Mouse (Mus musculus) heart, postnatal 10 days (tissue): Measurements from ENCODE around the gene Cdc42ep4. TPM values are rescaled to one million over a fixed set of nuclear protein-coding genes. Genes with fewer than 3 reads are reported as not detected.

ENCODE experiments used
- DNase-seq, 2 experiments: peaks; one replicate each; pipeline ENCODE4 v3.0.0; 2021
- intact Hi-C: fragments of 180-260 bp; cut with DNase I; formaldehyde crosslinking; loops from one replicate; pipeline ENCODE4 v1.15.1; 2025
- total RNA-seq, 2 experiments: library from RNA; stranded (reverse); gene quantifications; 2 replicates each; pipeline ENCODE4 v1.2.3; 2021

The Cdc42ep4 gene
- total RNA-seq, 2 experiments from 2014 or later = 23.6 to 33.0 TPM

DNA sequence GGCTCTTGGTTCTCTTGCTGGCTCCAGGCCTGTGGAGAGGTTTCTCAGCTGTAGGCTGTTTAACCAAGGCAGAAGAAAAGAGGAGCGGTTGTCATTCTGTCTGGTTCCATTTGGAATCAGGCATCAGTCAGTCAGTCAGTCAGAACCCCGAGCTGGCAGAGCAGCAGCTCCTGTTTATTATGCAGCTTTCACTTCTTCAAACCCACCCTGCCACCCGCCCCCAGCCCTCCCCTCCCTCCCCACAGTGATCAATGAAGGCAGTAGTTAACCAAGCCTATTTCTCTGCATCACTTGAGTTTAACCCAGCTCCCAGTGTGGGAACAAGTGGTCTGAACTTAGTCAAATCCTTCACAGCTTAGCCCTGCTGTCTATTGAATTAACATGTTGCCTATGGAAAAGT lies 59.8 kb downstream of the Cdc42ep4 start:
- intact Hi-C loops = no loop called here
- no peak for DNase-seq

DNA sequence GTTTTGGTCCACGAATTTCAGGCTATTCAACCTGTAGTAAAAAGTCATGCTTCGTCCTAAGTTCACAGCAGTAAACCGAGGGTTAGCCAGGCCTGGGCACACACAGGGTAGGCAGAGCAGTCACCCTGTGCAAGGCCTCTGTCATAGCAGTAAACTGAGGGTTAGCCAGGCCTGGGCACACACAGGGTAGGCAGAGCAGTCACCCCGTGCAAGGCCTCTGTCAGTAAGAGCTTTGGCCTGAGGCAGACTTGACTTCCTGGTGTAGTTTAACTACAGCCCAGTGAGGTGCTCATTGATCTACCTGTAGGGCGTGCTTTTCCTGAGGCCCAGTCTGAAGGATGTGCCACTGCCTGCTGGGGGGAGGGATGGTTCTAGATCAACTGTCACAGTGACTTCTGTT lies 60.4 kb downstream of the Cdc42ep4 start:
- intact Hi-C loops = no loop called here
- no peak for DNase-seq

DNA sequence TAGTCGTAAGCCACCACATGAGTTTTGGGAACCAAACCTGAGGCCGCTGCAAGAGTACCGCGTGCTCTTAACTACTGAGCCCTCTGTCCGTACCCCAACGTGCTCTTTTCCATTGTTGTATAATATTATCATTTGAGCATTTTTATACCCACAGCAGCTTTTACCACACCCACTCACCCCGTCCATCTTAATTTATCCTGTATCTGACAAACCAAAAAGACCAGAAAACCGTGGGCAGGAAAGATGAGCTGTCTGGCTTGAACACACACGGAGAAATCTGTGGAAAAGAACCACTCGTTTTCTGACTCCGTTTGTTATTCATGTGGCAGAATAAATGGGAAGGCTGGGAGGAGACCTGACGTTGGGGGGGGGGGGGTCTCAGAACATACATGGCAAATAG lies 61.2 kb downstream of the Cdc42ep4 start:
- intact Hi-C loops = no loop called here
- no peak for DNase-seq

DNA sequence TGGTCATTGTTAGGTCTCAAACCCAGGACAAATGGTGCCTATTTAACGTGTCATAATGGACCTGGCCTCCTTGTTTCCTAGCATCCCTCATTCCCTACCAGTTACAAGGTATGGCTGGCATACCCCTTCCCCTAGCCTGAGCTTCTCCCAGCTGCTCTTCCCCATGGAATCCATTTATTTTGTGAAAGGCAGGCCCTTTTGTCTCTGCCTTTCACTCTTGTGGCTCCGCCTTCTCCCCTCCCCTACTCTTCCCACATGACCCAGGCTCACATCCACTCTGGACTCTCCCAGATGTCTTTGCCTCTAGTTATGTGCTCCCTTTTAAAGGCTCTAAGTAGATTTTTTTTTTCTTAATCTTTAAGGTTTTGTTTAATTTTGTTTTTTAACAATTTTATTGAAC lies 64.7 kb downstream of the Cdc42ep4 start:
- DNase-seq = no peak
- intact Hi-C loops = no loop called here

DNA sequence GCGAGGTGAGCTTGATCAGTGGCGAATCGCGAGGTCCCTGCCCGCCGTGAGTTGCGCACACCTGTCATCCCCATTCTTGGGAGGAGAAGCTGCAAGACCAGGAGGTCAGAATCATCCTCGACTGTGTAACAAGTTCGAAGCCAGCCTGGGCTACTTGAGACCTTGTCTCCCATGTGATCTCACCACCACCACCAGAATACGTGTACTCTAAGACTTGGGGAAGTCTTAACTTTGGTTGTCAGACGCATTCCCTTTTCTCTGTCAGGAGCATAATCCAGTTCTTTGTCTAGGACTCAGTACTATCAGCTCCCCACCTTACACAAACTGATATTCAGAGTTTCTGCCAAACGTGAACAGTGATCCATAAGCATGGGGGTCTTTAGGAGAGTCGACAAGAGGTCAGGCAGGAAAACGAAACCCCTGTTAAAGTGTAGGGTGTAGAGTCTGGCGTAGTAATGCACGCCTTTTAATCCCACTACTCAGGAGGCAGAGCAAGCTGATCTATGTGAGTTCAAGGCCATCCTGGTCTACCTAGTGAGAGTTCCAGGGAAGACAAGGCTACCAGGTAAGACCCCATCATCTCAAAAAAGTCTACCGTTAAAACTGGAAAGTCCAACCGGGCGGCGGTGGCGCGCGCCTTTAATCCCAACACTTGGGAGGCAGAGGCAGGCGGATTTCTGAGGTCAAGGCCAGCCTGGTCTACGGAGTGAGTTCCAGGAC lies 66.8 kb downstream of the Cdc42ep4 start:
- no peak for DNase-seq
- intact Hi-C loops = no loop called here

DNA sequence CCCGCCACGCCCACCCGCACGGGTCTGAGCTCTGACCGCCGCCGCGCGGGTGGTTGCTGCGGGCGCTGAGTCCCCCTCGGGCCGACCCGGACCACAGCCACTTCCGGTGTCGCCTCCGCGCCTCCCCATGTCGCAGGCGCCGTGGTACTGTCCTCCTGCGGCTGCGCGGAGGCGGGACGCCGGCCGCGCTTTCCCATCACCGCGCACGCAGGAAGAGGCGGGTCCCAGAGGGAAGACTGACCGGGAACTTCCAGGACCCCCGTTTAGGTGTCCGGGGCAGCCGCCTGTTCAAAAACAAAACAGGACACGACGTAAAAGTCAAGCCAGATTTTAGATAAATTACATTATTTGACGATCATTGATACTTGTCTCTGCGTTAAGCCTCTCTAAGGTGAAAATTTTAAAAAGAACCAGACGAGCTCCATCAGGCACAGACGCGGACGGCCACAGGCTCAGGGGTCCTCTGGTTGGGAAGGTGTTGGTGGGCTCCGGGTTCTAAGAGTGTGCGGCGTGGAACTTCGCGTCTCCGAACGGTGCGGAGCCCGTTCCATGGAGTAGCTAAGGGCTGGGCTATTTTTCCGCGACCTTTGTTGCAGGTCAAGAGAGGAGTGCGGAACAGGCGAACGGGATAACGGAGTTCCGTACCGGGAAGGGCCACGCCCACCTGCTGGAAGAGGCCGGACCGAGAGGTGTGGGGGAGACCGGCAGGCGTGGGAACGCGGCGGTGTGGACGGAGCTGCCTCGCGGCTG lies 67.5 kb downstream of the Cdc42ep4 start, which contains the start of the genes Fam104a and D11Wsu47e:
TSS of gene Fam104a (minus strand) at position 199 of the 750 bp plus-strand sequence.
TSS of gene D11Wsu47e (plus strand) at position 456 of the 750 bp plus-strand sequence.
- DNase-seq = peak; percentile 97 to 98
- intact Hi-C loops = loop anchor here (2.0 kb wide), 1 partner anchor 35 kb away; the partner anchor contains the start of gene Cog1

DNA sequence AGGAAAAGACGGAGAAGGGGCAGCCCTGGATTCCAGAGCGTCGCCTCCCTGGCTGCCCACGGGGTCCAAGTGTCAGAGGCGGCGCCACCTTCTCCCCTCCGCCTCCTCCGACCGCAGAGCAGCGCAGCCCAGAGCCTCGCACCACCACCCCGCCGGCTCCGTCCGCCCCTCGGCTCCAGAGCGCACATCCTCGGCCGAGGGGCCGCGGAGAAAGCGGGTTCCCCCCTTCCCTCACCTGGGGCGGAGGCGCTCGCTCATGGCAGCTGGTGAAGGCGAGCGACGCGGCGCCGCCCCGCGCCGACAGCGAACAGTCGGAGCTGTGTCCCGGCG lies 68.1 kb downstream of the Cdc42ep4 start:
- DNase-seq = no peak
- intact Hi-C loops = loop anchor here (2.0 kb wide), 1 partner anchor 35 kb away; the partner anchor contains the start of gene Cog1

DNA sequence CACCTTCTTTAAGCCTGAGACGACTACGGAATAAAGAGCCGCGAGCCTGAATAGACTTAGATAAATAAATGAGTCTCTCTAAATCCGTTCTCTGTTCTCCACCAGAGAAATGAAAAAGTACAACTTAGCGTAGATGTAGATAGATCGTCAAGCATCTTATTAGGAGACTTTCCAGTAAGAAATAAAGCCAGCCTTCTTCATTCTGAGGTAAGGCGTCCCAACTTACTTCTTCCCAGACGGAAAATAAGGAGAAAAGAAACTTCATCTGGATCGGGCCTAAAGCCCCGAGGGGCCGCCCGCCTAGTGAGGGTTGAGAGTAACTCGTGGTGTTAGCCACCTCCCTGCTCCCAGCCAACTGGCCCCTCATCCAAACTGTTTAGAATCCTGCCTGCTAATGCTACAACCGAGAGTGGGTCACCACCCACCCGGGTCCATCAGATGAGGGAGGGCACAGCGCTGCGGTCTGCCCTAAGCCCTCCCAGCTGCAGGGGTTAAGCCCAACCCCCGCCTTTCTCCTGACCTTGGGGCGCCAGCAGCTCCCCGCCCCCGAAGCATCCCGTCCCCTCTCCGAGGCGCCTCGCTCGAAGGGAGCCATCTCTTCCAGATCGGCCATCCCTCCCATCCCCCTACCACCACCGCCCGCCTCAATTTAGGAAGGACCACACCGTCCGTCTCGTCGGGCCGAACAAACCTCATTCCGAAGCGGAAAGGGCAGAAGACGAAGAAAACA lies 68.6 kb downstream of the Cdc42ep4 start:
- intact Hi-C loops = loop anchor here (2.0 kb wide), 1 partner anchor 34 kb away; the partner anchor contains the start of gene Cog1
- DNase-seq = peak; percentile 58 to 66

DNA sequence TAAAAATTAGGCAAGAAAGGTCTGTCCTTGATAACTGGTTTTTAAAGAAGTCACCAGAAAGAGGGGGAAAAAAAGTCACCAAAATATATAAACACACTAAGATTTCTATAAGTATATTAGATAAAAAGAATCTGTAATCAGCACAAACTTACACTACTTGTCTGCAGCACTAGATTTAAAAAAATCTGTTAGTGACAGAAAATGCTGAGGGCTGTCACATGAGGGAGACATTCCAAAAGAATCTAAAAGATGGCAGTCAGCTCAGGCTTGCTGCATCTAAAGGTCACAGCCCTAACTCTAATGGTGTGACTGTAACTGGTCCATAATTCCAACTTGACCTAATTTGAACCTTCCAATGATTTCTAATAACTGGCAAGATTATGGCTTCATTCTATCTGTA lies 69.7 kb downstream of the Cdc42ep4 start:
- intact Hi-C loops = loop anchor here (2.0 kb wide), 1 partner anchor 33 kb away; the partner anchor contains the start of gene Cog1
- no peak for DNase-seq

DNA sequence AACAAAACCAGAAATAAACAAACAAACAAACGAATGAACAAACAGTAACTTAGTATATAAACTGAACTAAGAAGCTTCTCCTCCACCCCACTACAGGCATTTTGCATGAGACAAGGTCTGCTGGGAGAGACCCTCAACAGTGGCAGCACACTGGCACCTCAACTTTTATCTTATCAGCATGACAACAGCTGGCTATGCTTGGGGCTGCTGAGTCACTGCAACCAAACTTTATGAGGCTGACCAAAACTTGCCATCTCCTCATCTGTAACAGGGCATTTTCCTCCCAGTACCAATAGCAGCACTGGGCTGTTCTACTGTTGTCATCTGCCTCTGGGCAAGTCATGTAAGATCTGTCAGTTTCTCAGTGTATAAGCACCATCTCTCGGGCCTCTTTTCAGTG lies 70.7 kb downstream of the Cdc42ep4 start:
- no peak for DNase-seq
- intact Hi-C loops = no loop called here

DNA sequence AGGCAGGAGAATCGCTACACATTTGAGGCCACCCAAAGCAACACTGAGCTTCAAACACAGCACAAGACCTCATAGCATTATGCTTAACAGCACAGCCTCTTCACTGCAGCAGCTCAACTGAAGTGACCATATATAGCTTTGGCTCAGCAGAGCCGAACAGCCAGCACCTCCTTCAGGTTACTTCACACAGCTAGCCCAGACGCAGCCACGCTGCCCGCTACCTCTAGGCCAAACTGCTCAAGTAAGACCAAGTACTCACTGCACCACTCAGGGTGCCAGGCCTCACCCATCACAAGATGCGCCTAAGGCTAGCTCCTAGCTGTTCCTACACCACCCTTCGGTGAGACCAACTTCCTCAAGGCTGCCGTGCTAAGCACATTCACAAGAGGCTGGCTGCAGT lies 73.3 kb downstream of the Cdc42ep4 start:
- intact Hi-C loops = no loop called here
- DNase-seq = peak in 1 of 2 experiments; percentile 30

DNA sequence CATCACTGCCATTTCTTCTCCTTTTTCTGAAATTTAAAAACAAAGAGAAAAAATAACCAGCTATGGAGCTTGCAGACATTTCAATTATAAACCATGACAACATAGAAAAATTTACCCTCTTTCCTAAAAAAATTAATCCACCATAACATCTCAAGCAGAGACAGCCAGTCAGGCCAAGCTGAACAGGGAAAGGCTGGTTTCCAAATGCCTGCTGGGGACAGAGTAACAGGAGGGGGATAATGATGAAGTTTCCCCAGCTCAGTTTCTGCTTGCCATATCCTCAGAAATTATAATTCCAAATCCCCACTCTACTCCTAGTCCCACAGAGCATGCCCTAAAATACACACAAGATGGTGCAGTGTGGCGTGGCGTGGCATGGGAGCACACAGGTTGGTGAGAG lies 74.3 kb downstream of the Cdc42ep4 start:
- intact Hi-C loops = no loop called here

More for the DNA sequence above, 74.3 kb downstream of the Cdc42ep4 start:
- no peak for DNase-seq

Other genes with a start within 250 kb of the Cdc42ep4 start
- gene Sstr2, start 132.5 kb downstream of the Cdc42ep4 start, total RNA-seq = not detected
- gene Cog1, start 102.7 kb downstream of the Cdc42ep4 start, total RNA-seq = 10 to 100 TPM; 17.1 to 18.1 TPM
- gene Slc39a11, start 101.8 kb downstream of the Cdc42ep4 start, total RNA-seq = 1 to 10 TPM; 6.2 to 8.1 TPM
- 10 to 100 TPM; 21.1 TPM for gene Fam104a, start 67.7 kb downstream of the Cdc42ep4 start, total RNA-seq
- 1 to 10 TPM; 7.1 to 8.4 TPM for gene D11Wsu47e, start 67.5 kb downstream of the Cdc42ep4 start, total RNA-seq
- not detected for gene Cpsf4l, start 41.9 kb downstream of the Cdc42ep4 start, total RNA-seq